Mouse (Mus musculus) intestine, embryonic 14.5 days (tissue): Measurements from ENCODE around the gene Palm2. TPM values are rescaled to one million over a fixed set of nuclear protein-coding genes. Genes with fewer than 3 reads are reported as not detected.
A peak's percentile ranks its signal among the peaks of the same experiment; 100 is the strongest.

Source experiments
- ATAC-seq: fragments of 200-750 bp; cut with Nextera tagmentation; replicated peaks from 2 replicates; pipeline ENCODE4 v1.8.0; 2017; ENCODE audit warnings: low read depth, moderate number of reproducible peaks, moderate TSS enrichment, moderate library complexity; ENCODE audit not compliant: low FRiP score, low TSS enrichment
- DNase-seq: peaks from one replicate; pipeline ENCODE4 v3.0.0-alpha.2; 2018; ENCODE audit warnings: low spot score
- H3K27ac ChIP-seq: fragments of 300-500 bp; sonication (generic); 2 replicates; pipeline ENCODE4 v1.5.1; 2014; ENCODE audit warnings: low read depth, mild to moderate bottlenecking, control low read depth
- H3K27me3 ChIP-seq: fragments of 300-500 bp; sonication (generic); replicated peaks from 2 replicates; pipeline ENCODE4 v1.6.1; 2014; ENCODE audit warnings: low read length, control low read depth; ENCODE audit not compliant: control insufficient read depth, insufficient read depth
- H3K36me3 ChIP-seq: fragments of 300-500 bp; sonication (generic); 2 replicates; pipeline ENCODE4 v1.6.1; 2014; ENCODE audit warnings: low read length, control low read depth; ENCODE audit not compliant: control insufficient read depth, insufficient read depth
- H3K4me1 ChIP-seq: fragments of 300-500 bp; sonication (generic); replicated peaks from 2 replicates; pipeline ENCODE4 v1.6.1; 2014; ENCODE audit warnings: low read length, control low read depth, mixed read lengths; ENCODE audit not compliant: control insufficient read depth, insufficient read depth
- H3K4me2 ChIP-seq: fragments of 300-500 bp; sonication (generic); 2 replicates; pipeline ENCODE4 v1.6.1; 2014; ENCODE audit warnings: low read length
- H3K4me3 ChIP-seq: fragments of 300-500 bp; sonication (generic); 2 replicates; pipeline ENCODE4 v1.5.1; 2014; ENCODE audit warnings: low read depth, low read length, control low read depth, mixed read lengths
- H3K9ac ChIP-seq: fragments of 300-500 bp; sonication (generic); 2 replicates; pipeline ENCODE4 v1.6.1; 2014; ENCODE audit warnings: mild to moderate bottlenecking, low read length
- H3K9me3 ChIP-seq: fragments of 300-500 bp; sonication (generic); 2 replicates; pipeline ENCODE4 v1.6.1; 2016; ENCODE audit warnings: low read length, control low read depth; ENCODE audit not compliant: control insufficient read depth
- WGBS: fragments of 180-500 bp; shearing (Covaris S2); extraction: QIAGEN DNeasy Blood & Tissue Kit; methylation state at CpG from one replicate; pipeline ENCODE4 v1.1.7; 2014; 5-methylcytosine and 5-hydroxymethylcytosine counted together
- polyA plus RNA-seq: library from polyadenylated mRNA; unstranded; fragments of >200 nt; fragmentation: Nextera tagmentation; extraction: Ambion mirVana; gene quantifications from 2 replicates; pipeline ENCODE4 v1.2.1, GENCODE M21; 2014

Gene Palm2
- polyA plus RNA-seq, 1 experiment from 2014 or later = 3.8 TPM

DNA sequence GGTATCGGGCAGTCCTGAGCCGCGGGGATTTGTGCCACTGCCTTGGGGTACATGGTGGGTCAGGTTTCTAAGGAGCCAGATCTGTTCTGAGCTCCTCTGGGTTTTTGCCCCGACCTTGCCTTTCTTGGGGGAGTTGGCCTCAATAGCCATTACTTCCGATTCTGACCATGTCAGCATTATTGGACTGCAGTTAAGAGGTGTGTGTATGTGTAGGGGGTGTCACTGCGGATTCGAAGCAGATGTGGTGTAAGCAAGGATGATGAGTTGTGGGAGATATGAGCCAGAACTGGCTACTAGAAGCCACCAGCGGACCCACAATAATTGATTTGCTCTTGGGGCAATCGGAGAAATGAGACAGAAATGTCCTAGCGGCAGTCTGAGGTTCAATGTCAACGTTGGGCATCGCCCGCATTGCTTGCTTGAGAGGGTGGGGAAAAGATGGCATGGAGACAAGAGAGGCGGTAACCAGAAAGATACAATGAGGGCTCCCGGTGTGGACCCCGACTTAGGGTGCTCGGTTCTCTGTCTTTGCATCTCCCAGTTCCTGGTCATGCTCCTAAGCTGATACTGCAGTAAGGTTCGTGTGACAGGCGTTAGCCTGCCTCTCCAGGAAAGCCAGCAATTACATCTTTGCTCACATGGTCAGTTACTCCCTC lies 786 bp downstream of the Palm2 start:
- ATAC-seq (0 out of 2 replicates have a peak, but pooled peaks have one; percentile 23), DNase-seq (no peak)
- H3K9me3 ChIP-seq = no peaks in the 10 kb centered on the region
- peak overlapping the region; percentile 100 for H3K4me2 ChIP-seq
- peaks cover 41% of the 10 kb centered on the region for H3K27me3 ChIP-seq
- peaks cover 4% of the 10 kb centered on the region; the same call in 1 of the 2 replicates for H3K4me1 ChIP-seq
- 19% methylated on average over 19 of the region's 19 CpGs for WGBS
- peak overlapping the region; percentile 43 for H3K9ac ChIP-seq
- no peaks in the 10 kb centered on the region for H3K36me3 ChIP-seq
- H3K27ac ChIP-seq = no peak overlapping the region
- H3K4me3 ChIP-seq = peak overlapping the region; percentile 57

DNA sequence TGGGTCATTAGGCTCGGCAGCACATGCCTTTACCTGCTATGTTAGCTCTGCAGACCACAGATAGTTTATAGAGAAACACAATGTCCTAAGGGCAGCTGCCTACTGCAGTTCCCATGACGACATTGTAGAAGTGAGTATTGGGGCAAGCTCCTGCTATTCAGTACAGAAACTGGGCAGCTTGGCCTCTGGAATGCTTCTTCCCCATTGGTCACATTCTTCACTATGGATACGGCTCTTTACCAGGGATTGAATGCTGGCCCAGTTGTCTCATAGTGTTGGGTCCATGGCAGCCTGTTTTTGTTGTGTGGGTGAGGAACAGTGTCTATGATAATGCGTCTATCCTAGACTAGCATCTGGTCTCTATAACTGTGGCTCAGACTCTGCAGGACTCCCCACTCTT lies 2.2 kb downstream of the Palm2 start:
- Histone ChIP-seq H3K36me3 (no peaks in the 10 kb centered on the region), H3K9me3 (no peaks in the 10 kb centered on the region), H3K27me3 (peaks cover 41% of the 10 kb centered on the region), H3K4me3 (no peak overlapping the region), H3K4me1 (peaks cover 4% of the 10 kb centered on the region; the same call in 1 of the 2 replicates), H3K4me2 (no peak overlapping the region), H3K9ac (no peak overlapping the region), H3K27ac (no peak overlapping the region)
- DNase-seq = no peak
- ATAC-seq = no peak
- 63% methylated on average over 4 of the region's 4 CpGs for WGBS

DNA sequence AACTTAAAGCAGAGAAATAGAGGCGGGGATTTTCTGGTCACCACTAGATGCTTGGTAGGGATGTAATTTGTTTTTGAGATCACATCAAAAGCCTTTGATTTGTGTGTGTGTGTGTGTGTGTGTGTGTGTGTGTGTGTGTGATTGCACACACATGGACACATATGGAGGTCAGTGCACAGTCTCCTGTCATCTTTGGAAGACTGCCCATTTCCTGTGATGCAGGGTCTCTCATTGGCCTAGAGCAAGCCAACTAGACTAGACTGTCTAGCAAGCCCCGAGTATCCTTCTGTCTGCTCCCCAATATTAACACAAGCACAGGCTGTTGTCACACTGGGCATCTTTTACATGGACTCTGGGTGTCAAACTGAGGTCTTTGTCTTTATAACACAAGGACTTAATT lies 12.0 kb downstream of the Palm2 start:
- no peak for DNase-seq
- WGBS = 62% methylated on average over 2 of the region's 2 CpGs
- Histone ChIP-seq H3K4me3 (no peak overlapping the region), H3K4me1 (peaks cover 4% of the 10 kb centered on the region), H3K4me2 (no peak overlapping the region), H3K9ac (no peak overlapping the region), H3K9me3 (no peaks in the 10 kb centered on the region), H3K36me3 (no peaks in the 10 kb centered on the region), H3K27me3 (no peaks in the 10 kb centered on the region), H3K27ac (no peak overlapping the region)
- ATAC-seq = no peak

DNA sequence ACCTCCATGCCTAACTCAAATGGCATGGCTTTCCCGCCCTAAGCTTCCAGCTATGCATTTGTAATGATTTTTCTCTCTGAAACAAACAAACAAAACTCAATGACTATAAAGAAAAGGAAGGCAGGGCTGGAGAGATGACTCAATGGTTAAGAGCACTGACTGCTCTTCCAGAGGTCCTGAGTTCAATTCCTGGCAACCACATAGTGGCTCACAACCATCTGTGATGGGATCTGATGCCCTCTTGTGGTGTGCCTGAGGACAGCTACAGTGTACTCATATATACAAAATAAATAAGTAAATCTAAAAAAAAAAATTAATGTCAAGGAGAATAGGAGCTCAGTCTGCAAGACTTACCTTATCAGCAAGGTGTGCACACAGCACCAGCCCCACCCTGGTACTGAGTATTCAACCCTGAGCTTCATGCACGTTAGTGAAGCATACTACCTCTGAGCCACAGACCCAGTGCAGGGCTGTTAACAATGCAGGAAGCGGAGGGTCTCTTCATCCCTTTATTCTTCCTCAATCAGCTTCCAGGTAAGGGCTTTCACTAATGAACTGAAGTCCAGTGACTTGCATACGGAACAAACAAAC lies 12.9 kb downstream of the Palm2 start:
- H3K4me2 ChIP-seq = no peak overlapping the region
- H3K4me3 ChIP-seq = no peak overlapping the region
- ATAC-seq = no peak
- H3K27me3 ChIP-seq = no peaks in the 10 kb centered on the region
- H3K36me3 ChIP-seq = no peaks in the 10 kb centered on the region
- H3K4me1 ChIP-seq = peaks cover 4% of the 10 kb centered on the region
- no peak for DNase-seq
- no peaks in the 10 kb centered on the region for H3K9me3 ChIP-seq
- WGBS = 72% methylated on average over 4 of the region's 4 CpGs
- H3K9ac ChIP-seq = no peak overlapping the region
- no peak overlapping the region for H3K27ac ChIP-seq

DNA sequence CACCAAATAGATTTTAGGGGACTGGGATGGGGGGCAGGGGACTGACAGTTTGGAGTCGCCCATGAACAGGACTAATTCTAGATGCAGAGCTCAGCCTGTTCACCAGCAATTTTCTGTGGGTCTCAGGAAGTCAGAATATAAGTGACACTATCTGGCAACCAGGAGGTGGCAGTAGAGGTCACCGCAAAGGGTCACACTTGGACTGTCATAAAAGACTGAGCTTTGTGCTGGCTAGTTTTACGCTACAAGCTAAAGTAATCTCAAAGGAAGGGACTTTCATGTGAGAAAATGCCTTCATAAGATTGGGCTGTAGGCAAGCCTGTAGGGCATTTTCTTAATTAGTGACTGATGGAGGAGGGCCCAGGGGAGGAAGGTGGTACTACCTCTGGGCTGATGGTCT lies 17.8 kb downstream of the Palm2 start:
- no peak overlapping the region for H3K4me3 ChIP-seq
- H3K27ac ChIP-seq = no peak overlapping the region
- peak; percentile 69 for DNase-seq
- no peak overlapping the region for H3K9ac ChIP-seq
- H3K36me3 ChIP-seq = no peaks in the 10 kb centered on the region
- no peak overlapping the region for H3K4me2 ChIP-seq
- WGBS = 30% methylated on average over 3 of the region's 3 CpGs
- no peaks in the 10 kb centered on the region for H3K27me3 ChIP-seq
- no peak for ATAC-seq
- H3K4me1 ChIP-seq = 0 out of 2 replicates have a peak, but pooled peaks cover 3% of the 10 kb centered on the region
- H3K9me3 ChIP-seq = no peaks in the 10 kb centered on the region

DNA sequence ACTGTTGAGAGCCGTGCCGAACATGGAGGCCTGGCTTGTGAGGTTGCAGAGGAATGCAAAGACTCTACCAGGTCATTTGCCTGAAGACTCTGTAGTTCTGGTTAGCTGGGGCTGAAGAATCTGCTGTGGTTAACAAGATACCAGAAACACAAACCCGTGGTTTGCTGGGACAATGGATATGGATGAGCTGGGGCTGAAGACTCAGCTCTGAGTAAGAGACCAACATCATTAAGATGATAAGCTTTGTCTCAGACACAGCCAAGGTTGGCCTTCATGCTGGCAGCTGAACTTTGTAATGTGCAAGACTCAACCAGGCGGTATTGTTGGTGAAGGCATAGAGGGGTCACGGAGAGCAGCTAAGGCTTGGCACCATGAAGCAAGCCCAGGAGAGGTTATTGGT lies 18.6 kb downstream of the Palm2 start:
- no peaks in the 10 kb centered on the region for H3K9me3 ChIP-seq
- no peak for DNase-seq
- no peaks in the 10 kb centered on the region for H3K36me3 ChIP-seq
- H3K4me3 ChIP-seq = no peak overlapping the region
- 0 out of 2 replicates have a peak, but pooled peaks cover 3% of the 10 kb centered on the region for H3K4me1 ChIP-seq
- no peak overlapping the region for H3K9ac ChIP-seq
- H3K27me3 ChIP-seq = no peaks in the 10 kb centered on the region
- no peak overlapping the region for H3K4me2 ChIP-seq
- ATAC-seq = no peak
- 96% methylated on average over 5 of the region's 5 CpGs for WGBS
- no peak overlapping the region for H3K27ac ChIP-seq

DNA sequence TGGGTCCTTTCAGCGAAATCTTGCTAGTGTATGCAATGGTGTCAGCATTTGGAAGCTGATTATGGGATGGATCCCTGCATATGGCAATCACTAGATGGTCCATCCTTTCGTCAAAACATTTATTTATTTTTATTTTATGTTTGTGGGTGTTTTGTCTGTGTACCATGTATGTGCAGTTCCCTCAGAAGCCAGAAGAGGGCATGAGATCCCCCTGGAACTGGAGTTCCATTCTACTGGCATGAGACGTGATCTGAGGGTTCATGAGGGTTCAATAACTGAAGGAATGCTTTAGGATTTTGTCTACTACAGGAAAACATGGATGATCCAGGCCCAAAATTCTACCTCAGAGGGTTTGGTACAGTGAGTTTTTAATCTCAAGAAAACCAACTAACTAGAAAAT lies 28.3 kb downstream of the Palm2 start:
- no peak overlapping the region for H3K4me3 ChIP-seq
- H3K9me3 ChIP-seq = no peaks in the 10 kb centered on the region
- no peak for ATAC-seq
- no peak overlapping the region for H3K9ac ChIP-seq
- DNase-seq = no peak
- H3K27me3 ChIP-seq = no peaks in the 10 kb centered on the region
- WGBS = 47% methylated on average over 2 of the region's 3 CpGs
- H3K4me2 ChIP-seq = no peak overlapping the region
- H3K36me3 ChIP-seq = no peaks in the 10 kb centered on the region
- H3K4me1 ChIP-seq = no peaks in the 10 kb centered on the region
- no peak overlapping the region for H3K27ac ChIP-seq

DNA sequence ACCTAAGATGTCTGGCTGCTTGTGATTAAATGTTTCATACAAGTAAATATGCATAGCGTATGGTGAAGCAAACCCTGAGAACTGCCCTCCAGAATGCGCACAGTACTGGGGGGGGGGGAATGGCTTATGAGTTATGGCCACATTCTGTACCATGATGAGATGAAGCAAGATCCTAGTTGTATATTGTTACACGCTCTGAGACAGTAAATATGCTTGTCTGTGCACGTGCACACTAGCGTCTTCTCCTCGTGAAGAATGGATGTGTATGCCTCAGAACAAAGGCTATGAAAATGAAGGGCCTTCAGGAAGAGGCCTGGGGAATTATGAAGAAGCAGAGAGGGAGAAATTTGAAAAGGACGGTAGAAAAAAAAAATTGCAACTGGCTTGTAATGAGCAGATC lies 48.4 kb downstream of the Palm2 start:
- no peak overlapping the region for H3K4me3 ChIP-seq
- H3K36me3 ChIP-seq = no peaks in the 10 kb centered on the region
- 70% methylated on average over 7 of the region's 7 CpGs for WGBS
- H3K9ac ChIP-seq = no peak overlapping the region
- H3K27ac ChIP-seq = no peak overlapping the region
- no peaks in the 10 kb centered on the region for H3K9me3 ChIP-seq
- no peaks in the 10 kb centered on the region for H3K4me1 ChIP-seq
- ATAC-seq = no peak
- no peak for DNase-seq
- H3K27me3 ChIP-seq = no peaks in the 10 kb centered on the region
- no peak overlapping the region for H3K4me2 ChIP-seq

DNA sequence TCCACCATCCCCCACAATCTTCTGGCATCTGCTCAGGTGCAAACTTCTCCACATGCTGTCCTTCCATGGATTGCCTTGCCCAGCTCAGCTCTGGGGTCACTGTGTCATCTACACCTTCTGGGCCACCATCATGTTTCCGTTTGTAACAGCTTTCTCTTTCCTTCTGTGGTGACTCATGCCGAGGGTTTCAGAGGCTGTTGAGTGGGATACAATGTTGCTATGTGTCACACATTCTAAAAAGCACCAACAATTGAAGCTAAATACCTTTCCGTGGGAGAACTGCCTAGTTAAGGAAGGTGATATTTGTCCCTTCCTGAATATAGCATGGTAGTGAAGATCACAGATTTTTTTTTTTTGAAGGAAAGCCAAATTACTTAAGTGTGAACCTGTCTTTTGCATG lies 52.3 kb downstream of the Palm2 start:
- H3K4me3 ChIP-seq = no peak overlapping the region
- H3K36me3 ChIP-seq = no peaks in the 10 kb centered on the region
- WGBS = 78% methylated on average over 3 of the region's 3 CpGs

More for the DNA sequence above, 52.3 kb downstream of the Palm2 start:
- no peak overlapping the region for H3K9ac ChIP-seq
- no peak overlapping the region for H3K27ac ChIP-seq
- H3K4me1 ChIP-seq = no peaks in the 10 kb centered on the region
- H3K9me3 ChIP-seq = no peaks in the 10 kb centered on the region
- no peak overlapping the region for H3K4me2 ChIP-seq
- ATAC-seq (no peak), DNase-seq (no peak)
- H3K27me3 ChIP-seq = no peaks in the 10 kb centered on the region
